Mouse (Mus musculus) limb, embryonic 13.5 days (tissue): ENCODE results near the gene Mapk10. TPM values are rescaled to one million over a fixed set of nuclear protein-coding genes. Genes with fewer than 3 reads are reported as not detected.
"Not testable (repeated sequence)": the region's sequence is repeated elsewhere in the genome, so short reads cannot be mapped to it uniquely, and the experiment has no call there.

ENCODE experiments used
- ATAC-seq: fragments of 200-750 bp; cut with Nextera tagmentation; 2 replicates; pipeline ENCODE4 v1.8.0; 2017; ENCODE audit warnings: low read depth, moderate number of reproducible peaks, moderate TSS enrichment; ENCODE audit not compliant: low FRiP score
- H3K27ac ChIP-seq: fragments of 300-500 bp; sonication (generic); 2 replicates; pipeline ENCODE4 v1.5.1; 2015; ENCODE audit warnings: inconsistent platforms, mild to moderate bottlenecking, moderate library complexity
- H3K27me3 ChIP-seq: fragments of 300-500 bp; sonication (generic); 2 replicates; pipeline ENCODE4 v1.6.1; 2015; ENCODE audit warnings: mild to moderate bottlenecking, inconsistent platforms
- H3K36me3 ChIP-seq: fragments of 300-500 bp; sonication (generic); 2 replicates; pipeline ENCODE4 v1.6.1; 2015; ENCODE audit warnings: inconsistent platforms, mild to moderate bottlenecking, moderate library complexity
- H3K4me1 ChIP-seq: fragments of 300-500 bp; sonication (generic); 2 replicates; pipeline ENCODE4 v1.6.1; 2015; ENCODE audit warnings: inconsistent platforms
- H3K4me2 ChIP-seq: fragments of 300-500 bp; sonication (generic); replicated peaks from 2 replicates; pipeline ENCODE4 v1.6.1; 2015; ENCODE audit warnings: inconsistent platforms, mild to moderate bottlenecking, moderate library complexity
- H3K4me3 ChIP-seq: fragments of 300-500 bp; sonication (generic); 2 replicates; pipeline ENCODE4 v1.5.1; 2015; ENCODE audit warnings: moderate library complexity, mild to moderate bottlenecking, inconsistent platforms
- H3K9ac ChIP-seq: fragments of 300-500 bp; sonication (generic); 2 replicates; pipeline ENCODE4 v1.6.1; 2015; ENCODE audit warnings: mild to moderate bottlenecking, inconsistent platforms
- H3K9me3 ChIP-seq: fragments of 300-500 bp; sonication (generic); 2 replicates; pipeline ENCODE4 v1.6.1; 2016; ENCODE audit warnings: inconsistent platforms
- WGBS: fragments of 180-500 bp; shearing (Covaris S2); methylation state at CpG from one replicate; pipeline ENCODE4 v1.1.7; 2015; 5-methylcytosine and 5-hydroxymethylcytosine counted together
- polyA plus RNA-seq: library from polyadenylated mRNA; unstranded; fragments of >200 nt; fragmentation: Nextera tagmentation; extraction: Ambion mirVana; gene quantifications from 2 replicates; pipeline ENCODE4 v1.2.1, GENCODE M21; 2015

The Mapk10 gene
- polyA plus RNA-seq, 1 experiment from 2014 or later, result 0.84 TPM

DNA sequence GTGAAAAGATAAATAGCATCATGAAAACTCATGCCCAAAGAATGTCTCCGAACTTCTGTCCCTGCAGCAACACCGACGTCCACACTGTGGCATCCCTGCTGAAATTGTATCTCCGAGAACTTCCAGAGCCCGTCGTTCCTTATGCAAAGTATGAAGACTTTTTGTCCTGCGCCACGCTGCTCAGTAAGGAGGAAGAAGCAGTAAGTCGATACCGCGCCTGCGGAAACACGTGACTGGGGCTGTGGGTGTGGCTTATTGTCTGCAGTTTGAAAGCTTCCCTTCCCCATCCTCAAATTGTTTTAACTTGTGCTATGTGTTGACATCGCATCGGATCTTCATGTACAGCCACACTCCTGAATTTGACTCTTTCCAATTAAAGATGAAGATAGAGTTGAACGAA is 335.5 kb downstream of the Mapk10 start:
- Histone ChIP-seq H3K4me2 (no peak overlapping the region), H3K4me3 (no peak overlapping the region), H3K9me3 (no peaks in the 10 kb centered on the region), H3K27ac (no peak overlapping the region), H3K4me1 (peaks cover 4% of the 10 kb centered on the region), H3K36me3 (peaks cover 2% of the 10 kb centered on the region), H3K27me3 (no peaks in the 10 kb centered on the region), H3K9ac (no peak overlapping the region)
- WGBS, result 67% methylated on average over 16 of the region's 16 CpGs
- ATAC-seq, result no peak

DNA sequence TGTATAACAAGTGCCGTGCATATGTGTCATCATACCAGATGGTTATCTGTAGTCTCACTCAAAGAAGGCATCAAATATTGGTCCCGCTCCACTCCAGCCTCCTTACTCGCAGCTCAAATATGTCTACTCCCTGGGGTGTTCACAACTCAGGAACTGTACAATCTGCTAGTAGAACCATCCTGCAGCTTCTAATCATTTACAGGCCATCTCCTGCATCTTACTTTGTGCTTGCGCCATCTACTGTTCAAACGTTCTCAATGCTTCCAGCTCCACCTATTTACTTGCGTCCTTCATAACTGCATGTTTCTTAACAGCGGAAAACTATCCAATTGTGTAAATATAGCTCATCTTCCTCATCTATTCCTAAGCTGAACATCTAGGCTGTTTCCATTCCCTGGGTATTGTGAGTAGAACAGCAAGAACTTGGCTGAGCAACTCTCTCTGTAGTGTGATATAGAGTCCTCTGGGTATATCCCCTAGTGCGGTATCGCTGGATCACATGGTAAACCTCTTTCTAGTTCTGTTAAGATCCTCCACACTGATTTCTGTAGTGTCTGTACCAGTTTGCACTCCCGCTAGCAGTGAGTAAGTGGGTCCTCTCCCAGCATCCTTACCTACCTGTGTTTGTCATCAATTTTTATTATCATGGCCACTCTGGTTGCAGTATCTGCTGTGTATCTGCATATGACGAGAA is 336.4 kb downstream of the Mapk10 start:
- Histone ChIP-seq H3K27ac (no peak overlapping the region), H3K4me2 (no peak overlapping the region), H3K36me3 (no peaks in the 10 kb centered on the region; the same call in 1 of the 2 replicates), H3K27me3 (no peaks in the 10 kb centered on the region), H3K4me1 (peaks cover 9% of the 10 kb centered on the region), H3K9me3 (no peaks in the 10 kb centered on the region), H3K9ac (no peak overlapping the region), H3K4me3 (no peak overlapping the region)
- 41% methylated on average over 11 of the region's 11 CpGs for WGBS
- peak; percentile 76; the same call in 1 of the 2 replicates for ATAC-seq

DNA sequence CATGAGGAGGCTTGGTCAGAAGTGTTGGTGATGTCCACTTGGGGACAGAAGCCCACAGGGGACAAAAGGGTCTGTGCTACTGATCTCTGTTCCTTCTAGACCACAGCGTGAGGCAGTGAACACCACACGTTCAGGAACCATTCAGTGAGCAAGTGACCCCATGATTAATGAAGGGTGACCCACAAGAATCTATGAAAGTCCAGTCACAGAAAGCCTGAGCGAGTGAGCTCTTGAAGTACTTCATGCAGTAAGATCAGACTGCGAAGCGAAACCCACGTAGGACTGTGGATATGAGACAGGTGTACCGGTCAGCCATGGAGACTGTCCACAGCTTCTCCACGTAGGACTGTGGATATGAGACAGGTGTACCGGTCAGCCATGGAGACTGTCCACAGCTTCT is 338.1 kb downstream of the Mapk10 start:
- H3K27me3 ChIP-seq, H3K36me3 ChIP-seq, H3K9me3 ChIP-seq, H3K4me3 ChIP-seq, ATAC-seq, H3K4me2 ChIP-seq, H3K9ac ChIP-seq, H3K27ac ChIP-seq: not testable (repeated sequence)
- peaks cover 18% of the 10 kb centered on the region for H3K4me1 ChIP-seq
- WGBS, result 88% methylated on average over 9 of the region's 9 CpGs

DNA sequence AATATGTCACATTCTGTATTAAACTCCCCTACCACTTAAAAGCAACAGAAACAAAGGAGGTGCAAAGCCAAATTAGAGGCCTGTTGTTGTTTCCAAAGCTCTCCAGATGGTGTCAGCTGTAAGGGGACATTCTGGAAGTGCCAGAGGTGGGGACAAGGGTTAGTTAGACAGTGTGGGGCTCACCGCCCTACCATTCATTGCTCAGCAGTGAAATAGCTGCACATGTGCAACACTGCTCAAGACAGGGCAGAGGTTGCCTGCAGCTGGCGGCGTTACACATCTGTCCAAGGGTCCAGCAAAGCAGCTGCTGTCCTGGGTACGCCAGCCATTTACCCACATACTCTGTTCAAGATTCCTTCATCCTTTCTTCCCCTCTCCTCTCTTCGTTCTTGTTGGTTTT is 342.9 kb downstream of the Mapk10 start:
- no peak for ATAC-seq
- Histone ChIP-seq H3K27me3 (no peaks in the 10 kb centered on the region), H3K4me1 (peaks cover 15% of the 10 kb centered on the region), H3K9me3 (no peaks in the 10 kb centered on the region), H3K27ac (no peak overlapping the region), H3K36me3 (no peaks in the 10 kb centered on the region), H3K4me2 (no peak overlapping the region), H3K4me3 (no peak overlapping the region), H3K9ac (no peak overlapping the region)
- 37% methylated on average over 5 of the region's 5 CpGs for WGBS

DNA sequence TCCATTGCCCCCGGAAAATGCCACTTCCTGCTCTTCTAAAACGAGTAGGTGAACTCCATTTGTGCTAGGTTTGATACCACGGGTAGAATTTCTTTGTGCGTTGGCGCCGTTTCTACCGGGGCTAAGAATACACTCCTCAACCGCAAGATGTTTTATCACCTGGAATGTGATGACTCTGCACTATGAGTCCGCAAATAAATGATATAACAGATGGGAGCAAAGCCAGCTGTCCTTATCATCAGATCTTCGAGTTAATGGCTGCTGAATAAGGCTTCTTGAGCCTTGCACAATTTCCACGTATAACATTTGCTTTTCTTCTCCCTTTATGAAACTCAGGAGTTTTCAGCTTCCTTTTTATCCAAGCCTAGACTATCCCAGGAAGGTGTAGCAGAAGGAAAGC is 351.4 kb downstream of the Mapk10 start:
- Histone ChIP-seq H3K27ac (no peak overlapping the region), H3K4me1 (0 out of 2 replicates have a peak, but pooled peaks cover 5% of the 10 kb centered on the region), H3K9ac (no peak overlapping the region), H3K4me3 (no peak overlapping the region), H3K27me3 (no peaks in the 10 kb centered on the region), H3K4me2 (no peak overlapping the region), H3K36me3 (peaks cover 4% of the 10 kb centered on the region; the same call in 1 of the 2 replicates), H3K9me3 (no peaks in the 10 kb centered on the region)
- ATAC-seq, result no peak
- 79% methylated on average over 11 of the region's 11 CpGs for WGBS

DNA sequence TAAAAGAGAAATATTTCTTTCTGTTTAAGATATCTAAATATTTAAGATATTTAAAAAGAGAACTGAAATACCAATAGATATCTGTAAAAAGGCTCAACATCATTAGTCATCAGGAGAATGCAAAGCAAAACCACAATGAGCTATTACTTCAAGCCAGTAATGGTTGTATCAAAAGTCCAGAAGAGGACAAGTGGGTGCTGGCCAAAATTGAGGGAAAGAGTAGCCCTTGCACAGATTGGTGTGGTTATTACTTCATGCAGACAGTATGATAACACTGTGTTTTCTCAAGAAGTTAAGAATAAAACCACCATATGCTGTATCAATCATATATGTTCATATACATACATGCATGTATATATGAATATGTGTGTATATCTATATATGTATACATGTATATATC is 353.1 kb downstream of the Mapk10 start:
- H3K27me3 ChIP-seq, result no peaks in the 10 kb centered on the region
- no peak overlapping the region for H3K9ac ChIP-seq
- H3K36me3 ChIP-seq, result peaks cover 4% of the 10 kb centered on the region; the same call in 1 of the 2 replicates
- ATAC-seq, result no peak
- H3K27ac ChIP-seq, result no peak overlapping the region
- H3K4me1 ChIP-seq, result 0 out of 2 replicates have a peak, but pooled peaks cover 5% of the 10 kb centered on the region
- H3K9me3 ChIP-seq, result no peaks in the 10 kb centered on the region
- H3K4me2 ChIP-seq, result no peak overlapping the region
- no peak overlapping the region for H3K4me3 ChIP-seq

Other genes with a start within 250 kb of the Mapk10 start
- 9.1 and 10.8 TPM in 2 replicates for gene Ptpn13, start 213.9 kb upstream of the Mapk10 start, polyA plus RNA-seq